Mouse (Mus musculus) CD4-positive helper T cell, adult 2 months (primary cell): Measurements from ENCODE around the gene Bloc1s3.
A peak's percentile ranks its signal among the peaks of the same experiment; 100 is the strongest.

Experiments used
- DNase-seq: peaks from one replicate; pipeline ENCODE4 v3.0.0-alpha.2; 2012; ENCODE audit warnings: low read depth, missing footprints, low spot score

Bloc1s3 gene

GRCm38 (mm10) chr7:19477624-19478384 lies 30.4 kb downstream of the Bloc1s3 start:
- no peak for DNase-seq

GRCm38 (mm10) chr7:19477084-19477483 lies 31.1 kb downstream of the Bloc1s3 start:
- DNase-seq = no peak

- peak; percentile 52 for DNase-seq
Measured at GRCm38 (mm10) chr7:19473875-19474443, 34.2 kb downstream of the Bloc1s3 start.

GRCm38 (mm10) chr7:19472403-19472802 lies 35.8 kb downstream of the Bloc1s3 start:
- no peak for DNase-seq

GRCm38 (mm10) chr7:19470308-19470707 lies 37.9 kb downstream of the Bloc1s3 start:
- DNase-seq = no peak

- no peak for DNase-seq
Measured at GRCm38 (mm10) chr7:19469404-19469803, 38.8 kb downstream of the Bloc1s3 start.

- DNase-seq = no peak
Measured at GRCm38 (mm10) chr7:19468279-19468678, 39.9 kb downstream of the Bloc1s3 start.

GRCm38 (mm10) chr7:19467638-19468037 lies 40.5 kb downstream of the Bloc1s3 start:
- DNase-seq = no peak

GRCm38 (mm10) chr7:19466602-19467145 lies 41.5 kb downstream of the Bloc1s3 start:
- no peak for DNase-seq

- DNase-seq = no peak
Measured at GRCm38 (mm10) chr7:19464367-19465307, 43.5 kb downstream of the Bloc1s3 start.

- DNase-seq = no peak
Measured at GRCm38 (mm10) chr7:19462884-19463381, 45.2 kb downstream of the Bloc1s3 start, which contains the start of gene Exoc3l2. Gene Exoc3l2, plus strand, starts transcription at chr7:19463331.

GRCm38 (mm10) chr7:19462443-19462842 lies 45.7 kb downstream of the Bloc1s3 start:
- no peak for DNase-seq

- DNase-seq = peak; percentile 63
Measured at GRCm38 (mm10) chr7:19461488-19461887, 46.7 kb downstream of the Bloc1s3 start.

- no peak for DNase-seq
Measured at GRCm38 (mm10) chr7:19460500-19460899, 47.7 kb downstream of the Bloc1s3 start.

- no peak for DNase-seq
Measured at GRCm38 (mm10) chr7:19459144-19459870, 48.9 kb downstream of the Bloc1s3 start.

- DNase-seq = peak; percentile 83
Measured at GRCm38 (mm10) chr7:19458591-19459111, 49.5 kb downstream of the Bloc1s3 start, which contains the start of gene Mark4. Gene Mark4, minus strand, starts transcription at chr7:19458821.

GRCm38 (mm10) chr7:19458072-19458486 lies 50.1 kb downstream of the Bloc1s3 start:
- DNase-seq = peak; percentile 75

GRCm38 (mm10) chr7:19457414-19458071 lies 50.6 kb downstream of the Bloc1s3 start:
- no peak for DNase-seq

- DNase-seq = no peak
Measured at GRCm38 (mm10) chr7:19456628-19457027, 51.5 kb downstream of the Bloc1s3 start.
